Mouse (Mus musculus) embryo, embryonic 11.5 days (tissue): ENCODE data around the gene Rexo5.

Source experiments
- DNase-seq: peaks from one replicate; pipeline ENCODE4 v3.0.0-alpha.2; 2012; ENCODE audit warnings: low read depth, low spot score

The Rexo5 gene

GRCm38 (mm10) chr7:119793586-119794250 lies at the start of gene Rexo5, which contains the start of gene Eri2:
Gene Rexo5 (plus strand): TSS chr7:119794006.
Gene Eri2 (minus strand): TSS chr7:119794058.
- DNase-seq, result peak; percentile 86

GRCm38 (mm10) chr7:119744321-119744720 lies 49.5 kb upstream of the Rexo5 start:
- DNase-seq, result peak; percentile 14

GRCm38 (mm10) chr7:119745869-119746268 lies 47.9 kb upstream of the Rexo5 start:
- no peak for DNase-seq

- DNase-seq, result no peak
These were observed 45.0 kb upstream of the Rexo5 start for GRCm38 (mm10) chr7:119748761-119749160.

GRCm38 (mm10) chr7:119749942-119750341 lies 43.9 kb upstream of the Rexo5 start:
- DNase-seq, result no peak

- DNase-seq, result no peak
These were observed 40.1 kb upstream of the Rexo5 start for GRCm38 (mm10) chr7:119753696-119754095.

GRCm38 (mm10) chr7:119760527-119760951 lies 33.3 kb upstream of the Rexo5 start, which contains the start of gene Acsm3:
Gene Acsm3 (plus strand): TSS chr7:119760923.
- DNase-seq, result no peak

GRCm38 (mm10) chr7:119762166-119762697 lies 31.6 kb upstream of the Rexo5 start:
- no peak for DNase-seq

- DNase-seq, result no peak
These were observed 29.4 kb upstream of the Rexo5 start for GRCm38 (mm10) chr7:119764377-119764776.

- no peak for DNase-seq
These were observed 26.8 kb upstream of the Rexo5 start for GRCm38 (mm10) chr7:119766996-119767395.

GRCm38 (mm10) chr7:119769895-119770294 lies 23.9 kb upstream of the Rexo5 start:
- no peak for DNase-seq

- no peak for DNase-seq
These were observed 10.4 kb upstream of the Rexo5 start for GRCm38 (mm10) chr7:119783453-119783852.

GRCm38 (mm10) chr7:119784908-119785307 lies 8.9 kb upstream of the Rexo5 start:
- DNase-seq, result no peak

- no peak for DNase-seq
These were observed 4.8 kb upstream of the Rexo5 start for GRCm38 (mm10) chr7:119789024-119789423.

- no peak for DNase-seq
These were observed 439 bp downstream of the Rexo5 start for GRCm38 (mm10) chr7:119794251-119794638.

- DNase-seq, result no peak
These were observed 1.5 kb downstream of the Rexo5 start for GRCm38 (mm10) chr7:119795311-119795710.

- no peak for DNase-seq
These were observed 6.7 kb downstream of the Rexo5 start for GRCm38 (mm10) chr7:119800488-119800887.

GRCm38 (mm10) chr7:119800991-119801390 lies 7.2 kb downstream of the Rexo5 start:
- DNase-seq, result no peak

GRCm38 (mm10) chr7:119807396-119807795 lies 13.6 kb downstream of the Rexo5 start:
- no peak for DNase-seq

- no peak for DNase-seq
These were observed 14.9 kb downstream of the Rexo5 start for GRCm38 (mm10) chr7:119808723-119809122.

GRCm38 (mm10) chr7:119835371-119835770 lies 41.6 kb downstream of the Rexo5 start:
- DNase-seq, result no peak

- no peak for DNase-seq
These were observed 42.4 kb downstream of the Rexo5 start for GRCm38 (mm10) chr7:119835996-119836777.
